ENCODE assay signal across 8 mouse cellular contexts in genomic region chr12:99641278-99641677, GRCm38 (mm10).
DNase-seq lines count a peak whose midpoint lies in the region; ATAC-seq and TF ChIP-seq lines count a peak whose summit lies in the region.

No protein-coding gene starts in this region.

- TF ChIP-seq CTCF in brain, embryonic 14.5 days (IDR thresholded peaks at IDR 0.05; ENCODE audit: borderline replicate concordance, extremely low read depth, insufficient read depth, insufficient read length): no peak

- no peak for TF ChIP-seq POLR2A in brain, embryonic 14.5 days (IDR thresholded peaks at IDR 0.05; ENCODE audit: borderline replicate concordance, extremely low read depth, insufficient read depth, insufficient read length, poor library complexity, severe bottlenecking)

- peaks cover 31% of the 10 kb centered on the region for H3K9me3 ChIP-seq in kidney, embryonic 16.5 days (ENCODE audit: low read length)
- H3K9me3 ChIP-seq in hindbrain, embryonic 10.5 days: peaks cover 41% of the 10 kb centered on the region
- peaks cover 19% of the 10 kb centered on the region for H3K9me3 ChIP-seq in lung, embryonic 16.5 days (ENCODE audit: control insufficient read depth, low read length)

- 0 out of 2 replicates have a peak, but pooled peaks cover 2% of the 10 kb centered on the region for H3K36me3 ChIP-seq in kidney, embryonic 16.5 days (ENCODE audit: insufficient read depth, low read length)
- H3K36me3 ChIP-seq in hindbrain, embryonic 10.5 days: peaks cover 6% of the 10 kb centered on the region
- no peaks in the 10 kb centered on the region for H3K36me3 ChIP-seq in lung, embryonic 16.5 days (ENCODE audit: control insufficient read depth, insufficient read depth, low read length)

- WGBS in kidney, embryonic 16.5 days: 44% methylated on average over 7 of the region's 9 CpGs
- 36% methylated on average over 8 of the region's 9 CpGs for WGBS in hindbrain, embryonic 10.5 days
- 51% methylated on average over 7 of the region's 9 CpGs for WGBS in lung, embryonic 16.5 days

- no peak overlapping the region for H3K9ac ChIP-seq in kidney, embryonic 16.5 days (replicated peaks; ENCODE audit: low read length)
- H3K9ac ChIP-seq in lung, embryonic 16.5 days (ENCODE audit: low read length): no peak overlapping the region

- no peaks in the 10 kb centered on the region for H3K27me3 ChIP-seq in kidney, embryonic 16.5 days (ENCODE audit: insufficient read depth, low read length)
- H3K27me3 ChIP-seq in hindbrain, embryonic 10.5 days (ENCODE audit: insufficient read depth, poor library complexity, severe bottlenecking): peaks cover 12% of the 10 kb centered on the region
- H3K27me3 ChIP-seq in lung, embryonic 16.5 days (ENCODE audit: control insufficient read depth, insufficient read depth, low read depth, low read length): no peaks in the 10 kb centered on the region

- no peaks in the 10 kb centered on the region for H3K4me1 ChIP-seq in kidney, embryonic 16.5 days (ENCODE audit: insufficient read depth, low read length)
- peaks cover 27% of the 10 kb centered on the region for H3K4me1 ChIP-seq in hindbrain, embryonic 10.5 days (replicated peaks)
- no peaks in the 10 kb centered on the region; the same call in 1 of the 2 replicates for H3K4me1 ChIP-seq in lung, embryonic 16.5 days (replicated peaks; ENCODE audit: control insufficient read depth, insufficient read depth, low read length)

- ATAC-seq in kidney, embryonic 16.5 days (ENCODE audit: low FRiP score, low TSS enrichment): no peak
- no peak for ATAC-seq in lung, embryonic 16.5 days (ENCODE audit: low read depth)

- DNase-seq in kidney, postnatal 4 days: no peak
- peak; percentile 23 for DNase-seq in brain, embryonic 14.5 days (ENCODE audit: low read depth)
- peak; percentile 15 for DNase-seq in hindbrain, embryonic 10.5 days (ENCODE audit: low spot score)
- DNase-seq in retina, embryonic 14.5 days (ENCODE audit: low spot score): peak; percentile 13
- DNase-seq in ovary, adult 18-20 months (ENCODE audit: low spot score): no peak
- no peak for DNase-seq in urinary bladder, postnatal 14 days (ENCODE audit: low spot score)

- peak overlapping the region; percentile 37 for H3K4me2 ChIP-seq in kidney, embryonic 16.5 days (replicated peaks; ENCODE audit: low read depth, low read length)
- peak overlapping the region; percentile 27 for H3K4me2 ChIP-seq in lung, embryonic 16.5 days (ENCODE audit: low read depth, low read length)

- H3K27ac ChIP-seq in kidney, embryonic 16.5 days (ENCODE audit: low read length): no peak overlapping the region
- H3K27ac ChIP-seq in hindbrain, embryonic 10.5 days: peak overlapping the region; percentile 86
- no peak overlapping the region for H3K27ac ChIP-seq in lung, embryonic 16.5 days (ENCODE audit: low read length)

- H3K4me3 ChIP-seq in kidney, embryonic 16.5 days (ENCODE audit: low read length): 0 out of 2 replicates have a peak overlapping the region, but pooled peaks have one; percentile 6
- peak overlapping the region; percentile 43 for H3K4me3 ChIP-seq in hindbrain, embryonic 10.5 days
- 0 out of 2 replicates have a peak overlapping the region, but pooled peaks have one; percentile 4 for H3K4me3 ChIP-seq in lung, embryonic 16.5 days (ENCODE audit: low read length)

Comparison
In these comparisons a context has a peak if more than half of its experiments do, and no peak if none do; other contexts are left out.
1. DNase-seq: peak in brain, embryonic 14.5 days (single experiment), hindbrain, embryonic 10.5 days (single experiment) and retina, embryonic 14.5 days (single experiment); none in kidney, postnatal 4 days (0 of 2), ovary, adult 18-20 months (single experiment) and urinary bladder, postnatal 14 days (single experiment).
2. Peak in every context shown above with its lines, with median percentiles within 50 percentile points of each other: H3K4me3 ChIP-seq.